Mouse (Mus musculus) lung, adult 2 months (tissue): Measurements from ENCODE around the gene Pnliprp1.

Source experiments
- CTCF ChIP-seq: fragments of 200-500 bp; IDR thresholded peaks from 2 replicates; pipeline ENCODE4 v1.5.1; 2011; ENCODE audit warnings: mild to moderate bottlenecking, low read length, control low read depth; ENCODE audit not compliant: insufficient read depth
- POLR2A ChIP-seq: fragments of 200-500 bp; IDR thresholded peaks from 2 replicates; pipeline ENCODE4 v1.6.1; 2011; ENCODE audit warnings: low read depth, mild to moderate bottlenecking, control low read depth, low read length, borderline replicate concordance; ENCODE audit errors: extremely low read depth

DNA sequence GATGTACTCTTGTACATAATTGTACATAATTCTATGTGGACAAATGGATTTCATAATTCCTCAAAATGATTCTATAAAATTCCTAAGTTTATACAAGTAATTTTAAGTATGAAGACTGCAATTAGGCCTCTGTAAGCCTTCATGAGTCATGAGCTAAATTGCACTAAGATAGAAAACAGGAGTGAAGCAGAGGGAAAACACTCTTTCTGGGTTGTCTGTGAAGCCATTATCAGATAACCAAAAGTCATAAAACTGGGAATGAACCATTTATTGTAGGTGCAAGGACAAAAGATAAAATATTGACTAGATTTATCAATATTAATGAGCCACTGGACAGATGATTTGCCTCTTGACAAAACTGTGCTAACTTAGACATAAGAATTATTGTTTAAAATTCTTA lies 8.2 kb upstream of the Pnliprp1 start:
- TF ChIP-seq POLR2A (no peak), CTCF (no peak)
